Mouse (Mus musculus): Measurements from ENCODE around the gene Samd4b. TPM values are rescaled to one million over a fixed set of nuclear protein-coding genes. Genes with fewer than 3 reads are reported as not detected.
A peak's percentile ranks its signal among the peaks of the same experiment; 100 is the strongest.

Gene Samd4b
- total RNA-seq, 2 experiments from 2014 or later, result 13.8 to 15.2 TPM

GRCm38 (mm10) chr7:28591862-28592261 lies 6.1 kb downstream of the Samd4b start:
- DNase-seq (ENCODE audit: low spot score), result no peak

- no peak for DNase-seq (ENCODE audit: low spot score)
Observed at GRCm38 (mm10) chr7:28587644-28588043, 10.3 kb downstream of the Samd4b start.

GRCm38 (mm10) chr7:28586663-28587411 lies 11.1 kb downstream of the Samd4b start:
- no peak for DNase-seq (ENCODE audit: low spot score)

- DNase-seq (ENCODE audit: low spot score), result no peak
Observed at GRCm38 (mm10) chr7:28585001-28585400, 12.9 kb downstream of the Samd4b start.

- no peak for DNase-seq (ENCODE audit: low spot score)
Observed at GRCm38 (mm10) chr7:28584468-28584867, 13.5 kb downstream of the Samd4b start.

GRCm38 (mm10) chr7:28583570-28584344 lies 14.2 kb downstream of the Samd4b start:
- no peak for DNase-seq (ENCODE audit: low spot score)

GRCm38 (mm10) chr7:28582841-28583240 lies 15.1 kb downstream of the Samd4b start:
- no peak for DNase-seq (ENCODE audit: low spot score)

GRCm38 (mm10) chr7:28581721-28582120 lies 16.2 kb downstream of the Samd4b start:
- no peak for DNase-seq (ENCODE audit: low spot score)

- no peak for DNase-seq (ENCODE audit: low spot score)
Observed at GRCm38 (mm10) chr7:28579826-28580225, 18.1 kb downstream of the Samd4b start.

- no peak for DNase-seq (ENCODE audit: low spot score)
Observed at GRCm38 (mm10) chr7:28578543-28579053, 19.3 kb downstream of the Samd4b start.

GRCm38 (mm10) chr7:28577826-28578542 lies 20.0 kb downstream of the Samd4b start:
- no peak for DNase-seq (ENCODE audit: low spot score)

GRCm38 (mm10) chr7:28576271-28576914 lies 21.6 kb downstream of the Samd4b start:
- DNase-seq (ENCODE audit: low spot score), result peak; percentile 60

GRCm38 (mm10) chr7:28575597-28575996 lies 22.3 kb downstream of the Samd4b start:
- DNase-seq (ENCODE audit: low spot score), result no peak

- DNase-seq (ENCODE audit: low spot score), result no peak
Observed at GRCm38 (mm10) chr7:28573236-28573635, 24.7 kb downstream of the Samd4b start.

GRCm38 (mm10) chr7:28572689-28573088 lies 25.3 kb downstream of the Samd4b start:
- DNase-seq (ENCODE audit: low spot score), result no peak

GRCm38 (mm10) chr7:28570982-28571682 lies 26.8 kb downstream of the Samd4b start:
- no peak for DNase-seq (ENCODE audit: low spot score)

- peak; percentile 82 for DNase-seq (ENCODE audit: low spot score)
Observed at GRCm38 (mm10) chr7:28570291-28570981, 27.5 kb downstream of the Samd4b start.

GRCm38 (mm10) chr7:28568253-28568652 lies 29.7 kb downstream of the Samd4b start:
- DNase-seq (ENCODE audit: low spot score), result peak; percentile 74

- no peak for DNase-seq (ENCODE audit: low spot score)
Observed at GRCm38 (mm10) chr7:28567539-28567938, 30.4 kb downstream of the Samd4b start.

GRCm38 (mm10) chr7:28565407-28565806 lies 32.5 kb downstream of the Samd4b start:
- no peak for DNase-seq (ENCODE audit: low spot score)
